Mouse (Mus musculus): Measurements from ENCODE around the gene Slc25a45.

The Slc25a45 gene

DNA sequence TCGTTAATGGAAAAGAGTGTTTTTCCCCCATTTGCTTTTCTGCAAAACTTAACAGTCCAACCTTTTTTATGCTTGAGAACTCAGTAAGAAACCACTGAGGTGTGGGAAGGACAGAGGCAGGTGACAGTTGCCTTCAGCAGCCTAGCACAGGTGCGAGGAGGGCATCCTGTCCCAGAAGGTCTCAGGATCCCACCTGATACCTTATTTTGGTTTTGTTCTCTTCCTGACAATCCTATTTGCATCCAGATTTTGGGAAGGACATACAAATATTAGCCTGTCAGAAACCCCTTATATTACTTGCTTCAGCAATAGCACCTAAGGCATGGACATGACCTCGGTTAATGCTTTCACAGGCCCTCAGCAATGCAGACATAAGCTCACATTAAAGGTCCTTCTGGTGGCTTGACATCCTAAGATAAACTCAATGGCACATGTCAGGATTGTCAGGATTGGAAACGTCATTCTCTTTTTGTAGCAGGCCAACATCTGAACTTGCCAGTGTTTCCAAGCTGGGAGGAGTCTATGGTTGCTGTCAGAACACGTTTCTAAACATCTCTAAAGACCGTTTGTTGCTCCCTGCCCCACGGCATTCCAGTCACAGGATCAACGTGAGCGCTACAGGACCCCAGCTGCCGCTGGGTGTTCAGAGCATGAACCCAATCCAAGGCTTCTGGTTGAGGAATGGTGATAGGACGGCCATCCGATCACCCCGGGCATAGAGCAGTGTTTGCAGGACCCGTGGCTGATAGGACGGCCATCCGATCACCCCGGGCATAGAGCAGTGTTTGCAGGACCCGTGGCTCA lies 37.3 kb upstream of the Slc25a45 start:
- DNase-seq (ENCODE audit: low read depth, low spot score), result no peak

DNA sequence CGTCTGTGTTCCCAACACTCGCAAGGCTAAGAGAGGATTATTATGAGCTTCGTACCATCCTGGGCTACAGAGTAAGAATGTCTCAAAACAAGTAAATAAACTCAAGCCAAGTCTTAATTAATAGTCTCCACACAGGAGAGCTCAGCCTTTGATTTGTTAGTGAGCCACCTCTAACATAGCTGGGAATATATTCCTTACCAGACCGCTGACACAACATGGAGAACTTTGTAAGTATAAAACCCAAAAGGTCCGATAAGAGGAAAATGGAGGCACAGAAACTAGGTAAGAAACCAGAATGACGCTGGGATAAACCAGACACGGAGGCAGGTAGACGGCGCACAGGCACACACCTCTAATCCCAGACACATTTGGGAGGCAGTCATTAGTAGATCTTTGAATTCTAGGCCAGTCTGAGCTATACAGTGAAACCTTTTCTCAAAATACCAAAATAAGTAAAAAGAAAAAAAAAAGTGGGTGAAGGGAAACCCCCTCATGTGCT lies 36.7 kb upstream of the Slc25a45 start:
- no peak for DNase-seq (ENCODE audit: low read depth, low spot score)

DNA sequence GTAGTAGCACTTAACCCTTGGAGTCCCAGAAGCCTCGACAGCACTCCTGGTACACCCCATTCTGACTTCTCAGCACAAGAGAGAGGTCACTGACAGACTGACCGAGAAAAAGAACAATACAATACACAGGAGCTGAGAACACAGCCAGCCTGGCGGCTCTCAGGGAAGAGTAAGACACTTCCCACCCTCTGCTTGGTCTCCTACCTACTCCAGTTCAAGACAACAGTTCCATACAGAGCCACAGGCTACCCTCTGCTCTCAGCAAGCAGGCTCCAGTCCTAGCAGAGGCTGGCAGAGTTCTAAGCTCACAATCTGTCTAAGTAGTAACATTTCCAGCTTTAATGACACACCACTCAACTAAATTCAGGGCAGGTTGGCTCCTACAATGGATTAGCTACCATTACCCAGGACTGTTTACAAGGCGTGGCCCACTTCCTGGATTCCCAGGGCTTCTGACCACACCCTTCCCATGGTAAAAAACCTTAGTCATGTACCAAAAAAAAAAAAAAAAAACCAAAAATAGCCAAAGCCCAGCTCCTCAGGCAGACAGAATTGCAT lies 36.1 kb upstream of the Slc25a45 start:
- no peak for DNase-seq (ENCODE audit: low read depth, low spot score)

DNA sequence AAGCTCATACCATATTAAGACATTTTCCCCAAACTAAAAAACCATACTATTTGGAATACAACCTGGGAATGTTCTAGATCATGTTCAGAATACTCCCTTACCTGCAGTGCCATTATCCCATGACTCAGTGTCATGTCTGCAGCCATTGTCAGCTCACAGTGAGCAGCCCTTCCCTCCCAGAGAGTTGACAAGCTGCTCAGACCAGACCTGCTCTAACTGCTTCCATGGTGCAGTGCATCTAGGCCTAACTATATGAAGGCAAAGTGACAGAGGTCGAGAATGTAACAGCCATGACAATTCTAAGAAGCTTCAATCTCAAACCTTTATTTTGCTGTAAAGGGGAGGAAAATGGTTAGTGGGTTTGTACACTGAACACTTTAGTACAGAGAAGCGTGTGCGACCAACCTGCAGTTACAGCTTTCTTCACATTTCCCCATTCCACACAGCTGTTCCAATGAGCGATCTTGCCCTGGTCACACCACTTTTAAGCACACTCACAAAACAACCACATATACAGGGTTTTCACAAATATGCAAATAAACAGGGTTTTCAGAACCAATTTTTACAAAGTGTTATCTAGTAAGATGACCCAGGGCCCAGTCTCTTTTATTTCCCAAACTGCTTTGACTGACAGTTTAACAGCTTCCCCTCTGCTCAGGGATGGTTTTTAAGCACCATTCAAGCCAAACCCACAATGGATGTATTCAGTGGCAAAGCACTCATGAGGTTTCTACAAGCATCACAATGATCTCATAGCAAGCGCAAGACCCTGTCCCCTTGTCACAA lies 35.4 kb upstream of the Slc25a45 start:
- DNase-seq (ENCODE audit: low read depth, low spot score), result no peak

DNA sequence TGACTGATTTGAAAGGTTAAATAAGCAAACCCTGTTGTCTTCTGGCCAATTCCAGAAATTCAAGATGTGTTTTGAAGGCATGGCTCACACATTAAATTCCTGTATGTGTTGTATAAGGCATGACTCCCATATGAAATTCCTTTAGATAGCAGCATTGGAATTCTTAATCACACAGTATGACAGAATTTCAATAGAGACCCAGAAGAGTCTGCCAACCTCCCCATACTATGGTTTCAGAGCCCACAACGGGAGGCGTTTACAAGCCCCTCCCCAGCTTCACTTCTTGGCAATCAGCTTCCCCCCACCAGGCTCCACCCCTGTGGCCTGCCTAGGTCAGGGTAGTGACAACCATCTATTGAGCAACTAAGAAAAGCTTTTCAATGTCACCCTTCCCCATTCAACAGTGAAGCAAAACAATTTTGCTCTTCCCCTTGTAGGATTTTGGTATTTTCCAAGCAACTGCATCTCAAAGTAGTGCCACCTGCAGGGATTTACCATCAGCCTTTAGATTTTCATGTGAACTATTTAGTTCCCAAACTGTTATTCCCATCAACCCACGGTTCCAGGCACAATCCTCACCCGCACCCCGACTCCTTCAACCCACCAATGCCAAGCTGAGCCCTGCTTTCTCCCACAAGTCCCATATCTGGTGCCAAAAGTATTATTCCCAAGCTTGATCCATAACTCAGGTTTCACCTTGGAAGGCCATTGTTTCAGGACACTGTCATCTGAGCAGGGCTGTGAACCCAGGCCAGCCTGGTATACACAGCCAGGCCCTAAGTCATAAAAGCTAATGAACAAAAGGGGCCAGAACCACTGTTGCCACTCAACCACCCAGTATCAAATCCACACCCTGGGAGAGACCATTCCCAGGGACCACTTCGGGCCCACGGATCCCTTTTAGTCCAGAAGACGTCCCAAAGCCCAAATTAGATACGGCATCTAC lies 34.5 kb upstream of the Slc25a45 start:
- DNase-seq (ENCODE audit: low read depth, low spot score), result no peak

DNA sequence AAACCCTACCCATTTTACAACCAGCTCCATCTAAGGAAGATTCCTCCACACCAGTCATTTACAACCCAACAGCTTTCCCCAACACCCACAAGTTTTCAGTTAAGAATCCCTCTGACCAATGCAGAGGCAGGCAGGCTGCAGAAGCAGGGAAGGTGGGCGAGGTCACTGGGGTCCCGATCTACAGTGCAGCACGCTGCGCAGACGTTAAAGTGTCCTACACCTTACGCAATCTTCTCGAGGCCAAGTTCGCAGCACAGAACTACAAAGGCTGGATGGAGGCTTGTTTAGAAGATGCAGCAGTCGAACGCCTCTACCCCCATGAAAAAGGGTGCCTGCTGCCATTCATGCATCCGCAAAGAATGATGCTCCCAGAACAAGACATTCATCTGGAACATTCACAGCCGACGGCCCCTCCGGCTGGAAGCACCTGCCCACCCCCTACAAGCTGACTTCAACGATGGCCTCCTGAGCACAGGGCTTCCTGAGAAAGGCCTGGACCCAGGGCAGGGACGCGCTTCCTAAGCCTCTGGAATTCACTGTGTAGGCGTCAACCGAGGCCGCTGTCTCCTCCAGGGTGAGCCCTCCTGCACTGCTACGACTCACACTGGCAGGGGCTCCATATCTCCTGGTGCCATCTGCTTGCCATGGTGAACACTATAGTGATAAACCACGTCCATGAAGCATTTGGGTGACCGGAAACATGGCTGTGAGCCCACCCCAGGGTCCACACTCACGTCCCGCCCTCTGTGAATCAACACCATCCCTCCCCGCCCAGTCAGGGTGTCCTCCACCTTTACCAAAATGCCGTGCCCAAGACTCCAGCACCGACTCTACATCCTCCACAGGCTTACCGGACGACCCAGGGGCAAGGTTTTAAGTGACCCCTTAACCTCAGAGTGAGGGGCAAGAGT lies 33.6 kb upstream of the Slc25a45 start:
- no peak for DNase-seq (ENCODE audit: low read depth, low spot score)

DNA sequence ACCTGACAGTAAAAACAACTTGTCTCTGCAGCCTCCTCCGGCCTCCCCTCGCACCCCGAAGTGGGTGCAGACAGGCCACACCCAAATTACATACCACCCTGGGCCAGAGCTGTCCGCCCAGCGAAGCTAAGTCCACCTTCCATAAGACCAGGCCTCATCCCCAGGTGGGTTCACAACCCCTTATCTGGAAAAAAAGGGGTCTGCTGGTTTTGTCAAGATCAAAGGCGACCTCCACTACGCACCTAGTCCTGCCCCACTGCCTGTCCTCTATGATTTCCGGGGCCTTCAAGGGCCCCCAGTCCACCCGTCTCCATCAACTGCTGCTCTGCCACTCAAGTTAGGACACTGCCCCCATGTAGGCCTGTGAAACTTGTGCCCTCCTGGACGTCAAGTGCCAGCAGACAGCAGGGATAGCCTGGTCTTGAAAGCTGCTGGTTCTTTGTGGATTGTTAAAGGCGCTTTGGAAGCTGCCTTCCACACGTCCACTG lies 32.7 kb upstream of the Slc25a45 start:
- no peak for DNase-seq (ENCODE audit: low read depth, low spot score)

DNA sequence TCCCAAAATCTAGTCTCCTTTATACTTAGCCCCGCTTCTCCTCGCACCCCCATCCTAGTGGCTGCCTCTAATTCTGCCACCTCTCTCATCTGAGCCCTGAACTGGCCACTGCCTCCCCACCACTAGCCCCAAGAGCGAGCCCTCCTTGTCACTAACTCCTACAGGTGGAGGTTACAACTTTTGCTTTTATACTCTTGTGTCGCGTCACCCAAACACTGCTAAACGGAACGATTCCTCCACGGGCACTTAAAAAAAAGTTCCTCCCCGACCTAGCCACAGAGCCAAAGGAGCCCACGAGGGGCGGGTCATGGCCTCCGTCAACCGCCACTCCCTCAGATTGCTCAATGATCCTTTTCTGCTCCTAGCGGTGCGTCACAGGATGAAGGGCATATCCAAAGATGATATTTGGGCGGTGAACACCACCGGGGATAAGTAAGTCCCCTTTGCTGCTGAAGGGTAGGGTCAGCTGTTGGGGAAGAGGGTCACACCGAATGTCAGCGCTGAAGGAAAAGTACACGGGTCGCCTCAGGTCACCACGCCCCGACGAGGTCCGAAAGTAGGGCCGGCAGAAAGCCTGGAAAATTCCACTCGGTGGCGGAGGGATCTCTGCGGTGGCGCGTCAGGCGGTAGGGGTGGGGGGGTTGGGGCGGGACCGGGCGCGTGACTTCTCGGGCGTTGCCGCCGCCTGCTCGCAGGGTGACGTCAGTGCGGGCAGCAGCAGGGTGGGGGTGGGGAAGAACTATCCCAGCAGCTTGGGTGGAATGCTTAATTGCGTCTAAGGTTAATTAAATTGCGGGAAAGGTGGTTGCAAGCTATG lies 32.1 kb upstream of the Slc25a45 start:
- peak; percentile 87 for DNase-seq (ENCODE audit: low read depth, low spot score)

DNA sequence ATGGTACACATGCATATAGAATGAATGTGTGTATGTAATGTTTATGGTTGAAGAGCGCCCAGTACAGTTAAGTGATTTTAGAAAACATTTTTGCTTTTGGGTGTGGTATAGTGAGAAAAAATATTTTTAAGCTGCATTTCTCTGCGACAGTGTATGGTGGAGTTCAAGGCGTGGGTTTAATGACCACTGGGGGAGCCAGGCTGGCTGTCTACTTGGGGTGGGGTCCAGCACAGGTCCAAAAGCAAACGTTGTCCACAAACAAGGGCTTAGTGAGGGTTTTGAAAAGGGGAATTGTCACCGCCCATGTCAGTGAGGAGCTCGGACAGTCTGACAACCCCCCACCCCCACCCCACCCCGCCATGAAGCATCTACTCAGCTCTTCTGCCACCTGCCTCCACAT lies 31.5 kb upstream of the Slc25a45 start:
- no peak for DNase-seq (ENCODE audit: low read depth, low spot score)

DNA sequence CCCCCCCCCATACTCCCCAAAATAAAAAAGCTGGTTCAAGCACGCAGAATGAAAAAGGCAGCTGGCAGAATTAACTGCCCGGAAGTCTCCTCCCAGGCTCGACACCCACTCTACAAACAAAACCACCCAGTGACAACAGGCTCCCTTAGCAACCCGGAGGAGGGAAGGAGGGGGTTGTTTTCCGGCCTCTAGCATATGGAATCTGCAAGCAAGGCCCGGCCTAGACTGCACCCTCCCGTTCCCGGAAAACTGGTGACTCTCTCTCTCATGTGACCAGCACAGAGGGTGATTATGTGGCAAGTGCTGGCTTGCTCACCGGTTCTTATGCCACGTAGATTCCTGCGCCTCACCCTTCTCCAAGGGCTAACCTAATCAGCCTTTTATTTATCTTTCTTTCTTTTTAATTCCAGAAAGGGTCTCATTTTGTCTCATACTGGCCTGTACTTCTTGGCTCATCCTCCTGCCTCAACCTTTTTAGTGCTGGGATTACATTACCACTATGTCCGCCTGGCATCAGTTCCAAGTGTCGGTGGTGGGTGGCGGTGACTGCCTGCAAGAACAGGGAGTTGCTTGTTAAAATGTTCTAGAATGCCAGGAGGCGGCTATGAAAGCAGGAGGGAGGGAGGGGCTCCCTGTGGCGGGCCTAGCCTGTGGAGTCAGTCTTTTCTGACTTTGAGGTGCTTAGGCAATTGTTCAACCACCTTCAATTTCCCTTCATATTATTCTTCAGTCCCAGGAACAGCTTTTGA lies 30.9 kb upstream of the Slc25a45 start:
- DNase-seq (ENCODE audit: low read depth, low spot score), result peak; percentile 67

DNA sequence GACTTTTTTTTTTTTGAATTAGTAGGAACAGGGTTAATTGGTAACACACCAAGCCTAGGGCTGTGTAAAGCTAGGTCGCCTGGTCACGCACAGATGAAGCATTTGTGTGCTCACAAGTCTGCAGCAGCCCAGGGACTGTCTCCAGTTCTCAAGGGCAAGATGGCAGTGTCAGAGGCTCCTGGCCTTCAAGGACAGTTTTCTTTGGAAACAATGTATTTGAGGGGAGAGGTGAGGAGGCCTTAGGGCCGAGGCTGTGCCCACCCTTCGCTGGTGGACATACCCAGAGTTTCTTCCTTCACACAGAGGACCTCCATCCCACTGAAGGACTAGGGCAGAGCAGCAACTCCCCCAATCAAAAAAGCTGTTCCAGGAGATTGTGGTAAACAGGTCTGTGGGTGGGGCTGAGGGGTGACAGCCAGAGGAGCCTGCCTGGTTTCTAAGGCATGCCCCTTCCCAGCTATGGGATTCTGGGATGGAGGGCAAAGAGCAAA lies 30.3 kb upstream of the Slc25a45 start:
- DNase-seq (ENCODE audit: low read depth, low spot score), result no peak

DNA sequence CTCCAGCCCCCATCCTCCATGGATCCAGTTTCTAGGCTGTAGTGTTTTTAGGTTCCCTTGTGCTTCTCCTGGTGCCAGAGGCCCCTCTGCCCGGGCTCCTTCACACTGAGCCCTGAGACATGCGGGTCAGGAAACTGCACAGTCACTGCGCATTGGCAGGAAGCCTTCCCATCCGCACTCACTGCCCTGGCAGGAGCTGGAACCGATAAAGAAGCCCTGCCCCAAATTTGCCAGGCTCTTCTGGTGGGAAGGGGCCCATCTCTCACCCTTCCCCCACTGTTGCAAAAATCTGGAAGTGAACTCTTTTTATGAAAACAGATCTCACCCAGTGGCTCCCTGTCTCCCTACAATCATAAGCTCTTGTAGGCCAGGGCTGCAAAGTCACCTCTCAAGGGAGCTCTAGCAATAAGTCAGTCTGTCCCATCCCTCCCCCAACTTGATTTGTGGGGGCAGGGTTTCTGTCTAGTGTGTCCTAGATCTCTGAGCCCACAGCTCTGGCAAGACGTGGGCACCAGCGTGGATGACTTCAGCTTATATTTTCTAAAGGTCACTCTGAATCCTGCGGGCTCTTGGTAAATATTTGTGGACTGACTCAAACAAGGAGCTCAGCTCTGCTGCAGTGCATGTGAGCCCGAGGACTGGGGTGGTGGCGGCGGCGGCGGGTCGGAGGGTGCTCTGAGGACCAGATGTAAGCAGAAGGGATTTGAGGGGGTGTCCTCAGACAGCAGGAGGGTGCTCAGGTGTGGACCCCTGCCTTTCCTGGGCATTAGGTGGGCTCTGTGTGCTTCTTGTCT lies 29.4 kb upstream of the Slc25a45 start:
- no peak for DNase-seq (ENCODE audit: low read depth, low spot score)

DNA sequence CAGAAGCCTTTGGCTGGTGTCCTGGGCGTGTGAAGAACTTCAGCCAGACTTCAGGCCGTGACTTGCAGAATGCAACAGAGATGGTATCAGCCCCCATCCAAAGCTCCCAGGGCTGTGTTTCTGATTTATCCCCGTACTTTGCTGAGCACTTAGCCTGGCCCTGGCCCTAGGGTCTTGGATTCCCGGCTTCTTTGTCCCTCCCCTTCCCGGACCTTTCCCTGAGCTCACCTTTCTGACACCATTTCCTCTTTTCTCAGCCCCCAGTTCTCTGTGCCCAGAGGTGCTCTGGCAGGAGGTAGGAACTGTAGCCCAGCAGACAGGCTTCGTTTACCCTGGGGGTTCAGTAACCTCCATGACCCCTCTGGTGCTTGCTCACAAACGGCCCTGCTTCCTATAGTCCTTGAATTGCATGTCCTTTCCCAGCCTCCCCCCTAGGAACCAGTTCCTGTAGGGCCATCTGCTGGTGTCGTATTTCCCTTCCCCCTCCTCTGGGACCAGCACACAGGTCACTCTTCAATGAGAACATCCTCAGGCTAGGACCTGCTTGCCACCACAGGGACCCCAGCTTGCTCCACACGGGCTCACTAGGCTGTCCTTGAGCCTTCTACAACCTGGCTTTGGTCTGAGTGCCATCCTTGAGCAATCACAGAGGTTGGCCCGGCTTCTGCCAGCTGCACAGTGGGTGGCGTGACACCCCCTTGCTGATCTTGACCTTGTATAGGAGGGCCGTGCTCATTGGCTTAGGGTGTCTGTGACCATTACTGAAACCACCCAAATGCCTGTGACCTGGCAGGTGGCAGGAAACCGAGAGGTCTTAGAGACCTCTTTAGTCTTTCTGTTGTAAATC lies 28.6 kb upstream of the Slc25a45 start:
- DNase-seq (ENCODE audit: low read depth, low spot score), result no peak

DNA sequence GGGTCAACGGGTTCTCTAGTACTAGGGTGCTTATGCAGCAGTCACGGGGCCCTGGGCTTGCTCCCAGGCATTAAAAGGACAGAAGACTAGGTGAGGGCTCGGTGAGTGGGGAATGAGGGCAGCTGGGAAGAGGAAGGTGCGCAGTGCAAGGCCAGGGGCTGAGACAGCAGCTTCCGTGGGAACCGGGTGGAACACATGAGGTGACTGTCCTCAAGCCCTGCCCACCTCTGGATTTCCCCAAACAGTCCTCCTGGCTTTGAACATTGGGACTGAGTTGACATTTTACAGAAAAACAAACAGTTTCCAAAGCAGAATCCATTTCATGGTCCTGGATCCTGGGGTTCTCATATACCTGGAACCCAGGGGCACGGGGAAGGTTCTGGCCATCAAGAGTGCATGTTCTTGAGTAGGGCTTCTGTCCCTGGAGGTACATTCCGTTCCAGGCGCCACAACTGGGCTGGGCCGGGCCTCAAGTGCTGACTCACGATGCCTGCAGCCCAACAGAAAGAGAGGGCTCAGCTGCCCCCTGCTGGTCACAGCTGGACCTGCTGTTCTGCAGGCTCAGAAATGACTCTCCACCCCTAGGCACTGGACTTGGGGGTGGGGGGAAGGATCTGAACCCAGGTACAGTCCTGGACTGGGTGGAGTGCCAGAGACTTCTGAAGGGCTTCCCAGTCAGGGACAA lies 27.6 kb upstream of the Slc25a45 start:
- peak; percentile 83 for DNase-seq (ENCODE audit: low read depth, low spot score)

DNA sequence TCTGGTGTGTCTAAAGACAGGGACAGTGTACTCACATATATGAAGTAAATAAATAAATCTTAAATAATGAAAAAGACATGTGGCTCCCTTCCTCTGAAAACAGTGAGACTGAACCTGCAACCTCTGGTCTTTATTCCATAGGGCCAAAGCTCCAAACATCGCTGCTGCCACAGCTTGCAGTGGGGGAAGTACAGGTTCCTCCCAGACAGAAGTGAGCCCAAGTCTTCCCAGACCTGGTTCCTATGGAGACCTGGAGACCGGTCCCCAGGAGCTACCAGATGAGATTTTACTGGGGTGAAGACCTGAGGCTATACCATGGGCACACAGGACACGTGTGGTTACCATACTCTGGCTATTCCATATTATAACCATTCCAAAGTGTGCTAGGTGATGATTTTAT lies 26.7 kb upstream of the Slc25a45 start:
- no peak for DNase-seq (ENCODE audit: low read depth, low spot score)

DNA sequence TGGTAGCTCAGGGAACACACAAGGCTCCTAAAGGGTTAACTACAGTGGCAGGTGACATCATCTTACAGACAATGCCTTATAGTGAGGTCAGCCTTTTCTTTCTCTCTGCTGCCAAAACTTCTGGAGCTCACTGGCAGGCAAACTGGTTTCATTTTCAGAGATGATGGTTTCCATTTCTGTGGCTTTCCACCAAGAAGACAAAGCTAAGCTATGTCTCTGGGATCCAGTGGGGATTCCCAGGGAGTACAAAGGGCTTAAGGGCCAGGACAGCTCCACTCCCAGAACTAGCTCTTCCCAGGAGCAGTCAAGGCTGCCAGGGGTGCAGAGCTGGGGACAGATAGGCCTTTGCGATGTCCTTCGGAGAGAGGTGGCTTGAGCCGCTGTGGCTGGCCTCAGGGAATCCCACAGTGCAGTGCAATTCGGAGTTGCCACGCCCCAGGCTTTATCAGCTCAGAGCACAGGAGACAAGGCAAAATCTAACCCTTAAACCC lies 26.1 kb upstream of the Slc25a45 start:
- DNase-seq (ENCODE audit: low read depth, low spot score), result no peak

Measured in embryo, embryonic 11.5 days (tissue).